Mouse (Mus musculus): ENCODE results near the gene Arid1b. TPM values are rescaled to one million over a fixed set of nuclear protein-coding genes. Genes with fewer than 3 reads are reported as not detected.
A peak's percentile ranks its signal among the peaks of the same experiment; 100 is the strongest.

The Arid1b gene
- polyA plus RNA-seq, 1 experiment from 2014 or later = 5.0 TPM

GRCm38 (mm10) chr17:5165201-5165825, 171.2 kb downstream of the Arid1b start:
- peaks cover 39% of the 10 kb centered on the region for H3K4me1 ChIP-seq (replicated peaks)

GRCm38 (mm10) chr17:5166175-5166574, 172.0 kb downstream of the Arid1b start:
- H3K4me3 ChIP-seq = no peak overlapping the region
- H3K9me3 ChIP-seq (replicated peaks) = no peaks in the 10 kb centered on the region
- no peaks in the 10 kb centered on the region for H3K36me3 ChIP-seq
- 89% methylated on average over 4 of the region's 4 CpGs for WGBS
- H3K27ac ChIP-seq = no peak overlapping the region
- ATAC-seq (replicated peaks; ENCODE audit: insufficient number of reproducible peaks, insufficient read depth, low FRiP score, low read depth) = no peak
- no peak overlapping the region for H3K4me2 ChIP-seq
- no peaks in the 10 kb centered on the region for H3K27me3 ChIP-seq
- peaks cover 40% of the 10 kb centered on the region for H3K4me1 ChIP-seq (replicated peaks)
- H3K9ac ChIP-seq = no peak overlapping the region

More at GRCm38 (mm10) chr17:5165201-5165825, 171.2 kb downstream of the Arid1b start:
- no peak overlapping the region for H3K4me3 ChIP-seq
- H3K4me2 ChIP-seq = no peak overlapping the region
- H3K9ac ChIP-seq = no peak overlapping the region
- no peak for ATAC-seq (replicated peaks; ENCODE audit: insufficient number of reproducible peaks, insufficient read depth, low FRiP score, low read depth)
- H3K9me3 ChIP-seq (replicated peaks) = no peaks in the 10 kb centered on the region
- no peak overlapping the region for H3K27ac ChIP-seq
- no peaks in the 10 kb centered on the region for H3K36me3 ChIP-seq
- WGBS = 82% methylated on average over 15 of the region's 15 CpGs
- no peaks in the 10 kb centered on the region for H3K27me3 ChIP-seq

GRCm38 (mm10) chr17:5168046-5168445, 173.9 kb downstream of the Arid1b start:
- no peak overlapping the region for H3K27ac ChIP-seq
- no peak overlapping the region for H3K9ac ChIP-seq
- no peak overlapping the region for H3K4me2 ChIP-seq
- H3K4me1 ChIP-seq (replicated peaks) = peaks cover 38% of the 10 kb centered on the region
- no peaks in the 10 kb centered on the region for H3K9me3 ChIP-seq (replicated peaks)
- ATAC-seq (replicated peaks; ENCODE audit: insufficient number of reproducible peaks, insufficient read depth, low FRiP score, low read depth) = no peak
- no peaks in the 10 kb centered on the region for H3K36me3 ChIP-seq
- no peaks in the 10 kb centered on the region for H3K27me3 ChIP-seq
- no peak overlapping the region for H3K4me3 ChIP-seq
- 86% methylated on average over 7 of the region's 7 CpGs for WGBS

GRCm38 (mm10) chr17:5168640-5169039, 174.5 kb downstream of the Arid1b start:
- no peaks in the 10 kb centered on the region for H3K27me3 ChIP-seq
- no peak for ATAC-seq (replicated peaks; ENCODE audit: insufficient number of reproducible peaks, insufficient read depth, low FRiP score, low read depth)

GRCm38 (mm10) chr17:5170321-5170720, 176.2 kb downstream of the Arid1b start:
- 88% methylated on average over 12 of the region's 12 CpGs for WGBS

More at GRCm38 (mm10) chr17:5168640-5169039, 174.5 kb downstream of the Arid1b start:
- Histone ChIP-seq H3K9ac (no peak overlapping the region), H3K4me3 (no peak overlapping the region), H3K36me3 (no peaks in the 10 kb centered on the region), H3K4me1 (replicated peaks) (peaks cover 36% of the 10 kb centered on the region), H3K27ac (no peak overlapping the region), H3K4me2 (no peak overlapping the region), H3K9me3 (replicated peaks) (no peaks in the 10 kb centered on the region)
- WGBS = 76% methylated on average over 7 of the region's 7 CpGs

GRCm38 (mm10) chr17:5171467-5171866, 177.3 kb downstream of the Arid1b start:
- 76% methylated on average over 5 of the region's 5 CpGs for WGBS
- ATAC-seq (replicated peaks; ENCODE audit: insufficient number of reproducible peaks, insufficient read depth, low FRiP score, low read depth) = no peak
- peaks cover 38% of the 10 kb centered on the region for H3K4me1 ChIP-seq (replicated peaks)

More at GRCm38 (mm10) chr17:5170321-5170720, 176.2 kb downstream of the Arid1b start:
- Histone ChIP-seq H3K9me3 (replicated peaks) (no peaks in the 10 kb centered on the region), H3K27ac (no peak overlapping the region), H3K9ac (no peak overlapping the region), H3K4me1 (replicated peaks) (peaks cover 32% of the 10 kb centered on the region), H3K4me2 (no peak overlapping the region), H3K4me3 (no peak overlapping the region), H3K27me3 (no peaks in the 10 kb centered on the region), H3K36me3 (no peaks in the 10 kb centered on the region)
- ATAC-seq (replicated peaks; ENCODE audit: insufficient number of reproducible peaks, insufficient read depth, low FRiP score, low read depth) = no peak

GRCm38 (mm10) chr17:5174426-5175020, 180.4 kb downstream of the Arid1b start:
- H3K4me1 ChIP-seq (replicated peaks) = peaks cover 42% of the 10 kb centered on the region
- no peaks in the 10 kb centered on the region for H3K36me3 ChIP-seq
- ATAC-seq (replicated peaks; ENCODE audit: insufficient number of reproducible peaks, insufficient read depth, low FRiP score, low read depth) = no peak
- H3K9me3 ChIP-seq (replicated peaks) = no peaks in the 10 kb centered on the region
- no peak overlapping the region for H3K9ac ChIP-seq
- no peak overlapping the region for H3K27ac ChIP-seq
- no peaks in the 10 kb centered on the region for H3K27me3 ChIP-seq
- no peak overlapping the region for H3K4me2 ChIP-seq
- H3K4me3 ChIP-seq = no peak overlapping the region
- WGBS = 70% methylated on average over 6 of the region's 6 CpGs

More at GRCm38 (mm10) chr17:5171467-5171866, 177.3 kb downstream of the Arid1b start:
- Histone ChIP-seq H3K36me3 (no peaks in the 10 kb centered on the region), H3K4me3 (no peak overlapping the region), H3K4me2 (no peak overlapping the region), H3K9ac (no peak overlapping the region), H3K9me3 (replicated peaks) (no peaks in the 10 kb centered on the region), H3K27ac (no peak overlapping the region), H3K27me3 (no peaks in the 10 kb centered on the region)

- ATAC-seq (replicated peaks; ENCODE audit: insufficient number of reproducible peaks, insufficient read depth, low FRiP score, low read depth) = no peak
- H3K4me1 ChIP-seq (replicated peaks) = peaks cover 35% of the 10 kb centered on the region
These were observed 181.4 kb downstream of the Arid1b start for GRCm38 (mm10) chr17:5175535-5175934.

GRCm38 (mm10) chr17:5176315-5176714, 182.2 kb downstream of the Arid1b start:
- no peak for ATAC-seq (replicated peaks; ENCODE audit: insufficient number of reproducible peaks, insufficient read depth, low FRiP score, low read depth)
- peaks cover 40% of the 10 kb centered on the region for H3K4me1 ChIP-seq (replicated peaks)

More at GRCm38 (mm10) chr17:5175535-5175934, 181.4 kb downstream of the Arid1b start:
- no peaks in the 10 kb centered on the region for H3K9me3 ChIP-seq (replicated peaks)
- no peaks in the 10 kb centered on the region for H3K27me3 ChIP-seq
- H3K4me2 ChIP-seq = no peak overlapping the region
- no peaks in the 10 kb centered on the region for H3K36me3 ChIP-seq
- H3K4me3 ChIP-seq = no peak overlapping the region
- H3K27ac ChIP-seq = no peak overlapping the region
- H3K9ac ChIP-seq = no peak overlapping the region
- WGBS = 78% methylated on average over 8 of the region's 8 CpGs

GRCm38 (mm10) chr17:5178534-5178933, 184.4 kb downstream of the Arid1b start:
- Histone ChIP-seq H3K9ac (no peak overlapping the region), H3K9me3 (replicated peaks) (no peaks in the 10 kb centered on the region), H3K4me2 (no peak overlapping the region), H3K27me3 (no peaks in the 10 kb centered on the region), H3K4me1 (replicated peaks) (peaks cover 47% of the 10 kb centered on the region), H3K4me3 (no peak overlapping the region), H3K27ac (peak overlapping the region; percentile 57), H3K36me3 (no peaks in the 10 kb centered on the region)
- WGBS = 70% methylated on average over 10 of the region's 10 CpGs
- ATAC-seq (replicated peaks; ENCODE audit: insufficient number of reproducible peaks, insufficient read depth, low FRiP score, low read depth) = no peak

More at GRCm38 (mm10) chr17:5176315-5176714, 182.2 kb downstream of the Arid1b start:
- no peaks in the 10 kb centered on the region for H3K36me3 ChIP-seq
- 89% methylated on average over 2 of the region's 2 CpGs for WGBS
- no peak overlapping the region for H3K4me2 ChIP-seq
- no peaks in the 10 kb centered on the region for H3K9me3 ChIP-seq (replicated peaks)
- H3K9ac ChIP-seq = no peak overlapping the region
- H3K27me3 ChIP-seq = no peaks in the 10 kb centered on the region
- H3K4me3 ChIP-seq = no peak overlapping the region
- no peak overlapping the region for H3K27ac ChIP-seq

- no peak for ATAC-seq (replicated peaks; ENCODE audit: insufficient number of reproducible peaks, insufficient read depth, low FRiP score, low read depth)
- 29% methylated on average over 7 of the region's 7 CpGs for WGBS
- Histone ChIP-seq H3K4me2 (no peak overlapping the region), H3K4me1 (replicated peaks) (peaks cover 44% of the 10 kb centered on the region), H3K36me3 (no peaks in the 10 kb centered on the region), H3K9ac (no peak overlapping the region), H3K4me3 (no peak overlapping the region), H3K9me3 (replicated peaks) (no peaks in the 10 kb centered on the region), H3K27me3 (no peaks in the 10 kb centered on the region), H3K27ac (peak overlapping the region; percentile 57)
These were observed 184.9 kb downstream of the Arid1b start for GRCm38 (mm10) chr17:5179004-5179403.

- peaks cover 42% of the 10 kb centered on the region for H3K4me1 ChIP-seq (replicated peaks)
- H3K4me3 ChIP-seq = no peak overlapping the region
- H3K4me2 ChIP-seq = no peak overlapping the region
- H3K27me3 ChIP-seq = no peaks in the 10 kb centered on the region
- no peaks in the 10 kb centered on the region for H3K9me3 ChIP-seq (replicated peaks)
- no peaks in the 10 kb centered on the region for H3K36me3 ChIP-seq
- no peak for ATAC-seq (replicated peaks; ENCODE audit: insufficient number of reproducible peaks, insufficient read depth, low FRiP score, low read depth)
- H3K9ac ChIP-seq = no peak overlapping the region
- WGBS = 70% methylated on average over 5 of the region's 5 CpGs
- H3K27ac ChIP-seq = peak overlapping the region; percentile 57; the same call in 1 of the 2 replicates
These were observed 185.3 kb downstream of the Arid1b start for GRCm38 (mm10) chr17:5179412-5179811.

Measured in heart, embryonic 15.5 days (tissue).